Mouse (Mus musculus): ENCODE data around the gene Nxph3.

- no peak for TF ChIP-seq GATA1 (IDR thresholded peaks at IDR 0.05; ENCODE audit: borderline replicate concordance, low read length)
- TF ChIP-seq FLI1 (IDR thresholded peaks at IDR 0.05; ENCODE audit: low read length), result no peak
Measured at GRCm38 (mm10) chr11:95492256-95492655, 22.1 kb downstream of the Nxph3 start.

All from megakaryocyte, embryonic 14.5 days (primary cell).